Mouse (Mus musculus): Measurements from ENCODE around the gene Tk1.
A peak's percentile ranks its signal among the peaks of the same experiment; 100 is the strongest.
"Not testable (repeated sequence)": the region's sequence is repeated elsewhere in the genome, so short reads cannot be mapped to it uniquely, and the experiment has no call there.

The Tk1 gene

DNA sequence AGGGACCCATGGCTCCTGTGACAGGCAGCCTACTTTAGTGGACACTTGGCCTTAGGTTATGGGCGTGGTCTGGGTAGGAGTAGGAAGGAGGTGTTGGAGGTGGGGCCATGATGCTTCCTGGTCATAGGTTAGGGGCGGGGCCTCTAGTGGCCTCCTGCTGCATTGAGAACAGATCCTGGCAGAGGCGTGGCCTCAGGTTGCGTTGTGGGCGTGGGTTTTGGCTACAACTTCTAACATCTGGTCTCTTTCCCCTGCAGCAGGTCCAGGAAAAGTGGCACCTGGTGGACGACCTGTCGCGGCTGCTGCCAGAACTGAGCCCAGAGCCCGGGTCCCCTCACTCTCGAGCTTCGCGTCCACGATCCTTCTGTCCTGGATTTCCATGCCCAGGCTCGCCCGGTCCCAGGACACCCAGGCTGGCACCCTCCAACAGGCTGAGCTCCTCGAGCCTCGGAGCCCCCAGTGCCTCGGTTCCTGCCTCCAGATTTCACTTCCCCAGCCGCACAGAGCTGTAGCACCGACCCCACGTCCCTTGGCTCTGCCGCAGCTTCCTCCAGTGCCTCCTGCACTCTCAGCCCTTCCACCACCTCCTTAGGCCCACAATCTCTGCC is 33.5 kb downstream of the Tk1 start:
- peak in 1 of 2 experiments; percentile 65 for DNase-seq (ENCODE audit: low read depth in 1 of 2, low spot score in 2 of 2)

DNA sequence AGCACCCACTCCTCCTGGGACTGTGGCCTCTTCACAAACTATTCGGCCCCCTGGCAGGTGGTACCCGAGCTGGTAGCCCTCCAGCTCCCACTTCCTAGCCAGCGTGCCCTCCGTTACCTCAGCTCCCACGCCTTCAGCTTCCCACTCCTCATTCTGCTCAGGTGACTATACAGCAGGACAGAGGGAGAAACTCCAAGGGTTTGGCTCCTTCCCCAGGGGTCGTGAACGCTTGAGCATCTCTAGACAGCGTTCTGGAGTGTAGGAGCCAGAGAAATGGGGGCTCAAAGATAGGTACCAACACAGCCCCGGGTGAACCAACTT is 34.5 kb downstream of the Tk1 start:
- DNase-seq (ENCODE audit: low read depth in 1 of 2, low spot score in 2 of 2) = no peak

DNA sequence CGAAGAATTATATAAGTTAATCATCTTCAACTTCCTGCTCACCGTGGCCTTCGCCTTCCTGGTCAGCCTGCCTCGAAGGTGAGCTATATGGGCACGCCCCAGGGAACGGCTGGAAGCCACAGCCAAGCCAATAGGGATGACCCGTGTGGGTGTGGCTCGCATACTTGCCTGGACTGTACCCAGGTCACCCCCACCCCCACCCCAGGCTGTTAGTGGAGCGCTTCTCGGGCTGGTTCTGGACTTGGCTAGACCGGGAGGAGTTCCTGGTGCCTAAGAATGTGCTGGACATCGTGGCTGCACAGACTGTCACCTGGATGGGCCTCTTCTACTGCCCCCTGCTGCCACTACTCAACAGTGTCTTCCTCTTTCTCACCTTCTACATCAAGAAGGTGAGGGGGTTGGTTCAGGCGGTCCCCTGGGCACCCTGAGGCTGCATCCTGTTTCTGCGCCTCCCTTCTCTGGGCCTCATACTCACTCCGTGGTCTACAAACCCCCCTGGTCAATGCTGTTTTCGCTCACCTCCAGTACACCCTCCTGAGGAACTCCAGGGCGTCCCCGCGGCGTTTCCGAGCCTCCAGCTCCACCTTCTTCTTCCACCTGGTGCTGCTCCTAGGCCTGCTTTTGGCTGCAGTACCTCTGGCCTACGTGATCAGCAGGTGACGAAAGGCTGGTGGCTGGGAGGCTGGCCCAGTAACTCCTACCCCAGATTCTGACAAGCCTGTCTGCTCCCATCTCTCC is 35.0 kb downstream of the Tk1 start:
- DNase-seq (ENCODE audit: low read depth in 1 of 2, low spot score in 2 of 2) = no peak

DNA sequence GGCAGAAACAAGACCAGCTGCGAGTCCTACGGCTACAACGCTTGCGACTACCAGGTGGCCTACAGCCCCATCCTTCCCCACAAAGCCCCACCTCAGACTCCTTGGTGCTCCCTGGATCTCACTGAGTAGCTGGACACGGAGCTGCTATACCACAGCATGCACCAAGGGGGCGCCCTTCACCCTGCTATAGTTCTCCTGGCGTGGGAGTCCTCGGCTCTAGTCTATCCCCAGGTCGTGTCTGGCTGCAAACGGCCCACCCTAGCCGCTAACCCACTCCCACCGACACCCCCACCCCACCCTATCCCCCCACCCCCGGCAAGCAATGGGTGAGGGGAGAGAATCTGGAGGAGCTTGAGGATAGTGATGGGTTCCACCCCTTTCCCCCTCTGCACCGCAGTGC is 35.6 kb downstream of the Tk1 start:
- DNase-seq (ENCODE audit: low read depth in 1 of 2, low spot score in 2 of 2) = peak in 1 of 2 experiments; percentile 60

DNA sequence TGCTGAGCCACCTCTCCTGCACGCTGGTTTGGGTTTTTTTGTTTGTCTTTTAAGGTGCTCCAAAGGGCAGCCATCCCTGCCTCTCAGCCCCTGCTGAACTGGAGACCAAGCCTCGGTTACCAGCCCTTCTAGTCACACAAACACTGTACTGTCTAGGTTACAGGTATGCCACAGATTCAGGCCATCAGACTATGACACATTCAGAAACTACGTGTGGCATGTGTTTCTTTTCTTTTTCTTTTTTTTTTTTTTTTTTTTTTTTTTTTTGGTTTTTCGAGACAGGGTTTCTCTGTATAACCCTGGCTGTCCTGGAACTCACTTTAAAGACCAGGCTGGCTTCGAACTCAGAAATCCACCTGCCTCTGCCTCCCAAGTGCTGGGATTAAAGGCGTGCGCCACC is 37.4 kb downstream of the Tk1 start:
- not testable (repeated sequence) for DNase-seq (ENCODE audit: low read depth in 1 of 2, low spot score in 2 of 2)

DNA sequence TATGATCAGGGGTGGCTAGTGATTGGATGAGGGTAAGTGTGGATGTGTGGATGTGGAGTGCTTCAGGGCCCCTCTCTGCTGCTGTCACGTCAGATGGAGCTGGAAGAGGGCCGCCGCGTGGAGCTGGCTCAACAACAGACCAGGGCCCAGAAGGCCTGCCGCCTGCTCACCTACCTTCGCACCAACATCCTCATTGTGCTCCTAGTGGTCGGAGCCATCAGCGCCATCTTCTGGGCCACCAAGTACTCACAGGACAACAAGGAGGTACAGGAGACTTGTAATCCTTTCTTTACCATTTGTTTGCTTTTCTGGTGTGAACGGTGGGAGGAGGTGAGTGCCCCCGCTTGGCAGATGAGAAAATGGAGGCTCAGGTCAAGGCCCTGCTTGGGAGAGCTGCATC is 39.6 kb downstream of the Tk1 start:
- DNase-seq (ENCODE audit: low read depth in 1 of 2, low spot score in 2 of 2) = no peak

DNA sequence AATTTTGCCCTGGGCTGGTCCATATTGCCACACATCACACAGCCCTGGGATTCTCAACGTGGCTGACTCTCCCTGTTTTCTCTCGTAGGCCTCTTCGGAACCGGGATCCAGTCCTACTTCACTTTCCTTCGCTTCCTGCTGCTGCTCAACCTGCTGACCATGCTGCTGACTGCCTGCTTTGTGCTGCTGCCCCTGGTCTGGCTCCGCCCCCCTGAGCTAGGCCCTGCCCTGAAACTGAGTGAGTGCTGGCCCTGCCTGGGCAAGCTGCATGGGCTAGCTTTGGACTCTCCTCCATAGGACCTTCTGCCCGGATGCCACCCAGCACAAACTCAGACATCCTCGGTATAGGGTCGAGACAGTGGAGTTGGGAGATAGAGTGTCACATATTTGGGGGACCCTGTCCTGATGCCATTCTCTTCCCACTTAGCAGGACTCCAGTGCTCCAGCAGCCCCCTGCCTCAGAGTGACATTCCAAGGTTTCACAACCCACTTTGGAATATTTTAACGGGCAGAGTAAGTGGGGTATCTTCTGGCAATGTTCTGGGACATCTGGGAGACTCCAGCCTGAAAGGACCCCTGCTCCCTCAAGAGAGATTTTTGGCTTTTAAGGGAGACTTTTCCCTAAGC is 42.1 kb downstream of the Tk1 start:
- no peak for DNase-seq (ENCODE audit: low read depth in 1 of 2, low spot score in 2 of 2)

DNA sequence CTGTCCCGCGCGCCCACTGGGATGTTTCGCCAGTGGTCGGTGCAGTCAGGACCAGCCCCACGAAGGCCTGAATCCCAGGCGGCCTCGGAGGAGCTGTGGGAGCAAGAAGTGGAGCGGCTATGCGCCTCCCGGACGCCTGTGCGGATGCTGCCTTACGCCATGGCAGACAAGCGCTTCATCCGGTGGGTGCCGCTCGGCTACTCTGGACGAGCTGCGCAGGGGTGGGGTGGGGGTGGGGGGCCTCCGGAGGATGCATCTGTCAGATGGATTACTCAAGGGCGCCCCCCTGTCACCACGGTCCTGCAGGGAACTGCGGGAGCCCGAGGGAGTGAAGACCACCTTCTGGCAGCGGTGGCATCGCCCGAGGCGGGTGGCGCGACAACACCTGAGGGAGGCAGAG is 42.8 kb downstream of the Tk1 start:
- no peak for DNase-seq (ENCODE audit: low read depth in 1 of 2, low spot score in 2 of 2)

DNA sequence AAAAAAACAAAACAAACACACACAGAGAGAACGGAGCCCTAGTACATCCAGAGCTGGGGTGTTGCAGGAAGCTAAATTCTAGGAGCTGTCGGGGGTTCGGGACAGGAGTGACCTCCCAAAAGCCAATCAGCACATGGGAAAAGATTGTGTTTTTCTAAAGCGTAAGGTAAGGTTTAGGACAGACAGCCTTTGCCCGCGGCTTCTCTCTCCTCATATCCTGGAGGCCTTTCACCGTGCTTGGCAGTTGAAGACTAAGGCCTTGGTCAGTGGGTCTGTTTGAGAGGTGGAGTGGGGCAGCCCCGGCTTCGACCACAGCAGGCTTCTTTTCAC is 43.2 kb downstream of the Tk1 start:
- no peak for DNase-seq (ENCODE audit: low read depth in 1 of 2, low spot score in 2 of 2)

DNA sequence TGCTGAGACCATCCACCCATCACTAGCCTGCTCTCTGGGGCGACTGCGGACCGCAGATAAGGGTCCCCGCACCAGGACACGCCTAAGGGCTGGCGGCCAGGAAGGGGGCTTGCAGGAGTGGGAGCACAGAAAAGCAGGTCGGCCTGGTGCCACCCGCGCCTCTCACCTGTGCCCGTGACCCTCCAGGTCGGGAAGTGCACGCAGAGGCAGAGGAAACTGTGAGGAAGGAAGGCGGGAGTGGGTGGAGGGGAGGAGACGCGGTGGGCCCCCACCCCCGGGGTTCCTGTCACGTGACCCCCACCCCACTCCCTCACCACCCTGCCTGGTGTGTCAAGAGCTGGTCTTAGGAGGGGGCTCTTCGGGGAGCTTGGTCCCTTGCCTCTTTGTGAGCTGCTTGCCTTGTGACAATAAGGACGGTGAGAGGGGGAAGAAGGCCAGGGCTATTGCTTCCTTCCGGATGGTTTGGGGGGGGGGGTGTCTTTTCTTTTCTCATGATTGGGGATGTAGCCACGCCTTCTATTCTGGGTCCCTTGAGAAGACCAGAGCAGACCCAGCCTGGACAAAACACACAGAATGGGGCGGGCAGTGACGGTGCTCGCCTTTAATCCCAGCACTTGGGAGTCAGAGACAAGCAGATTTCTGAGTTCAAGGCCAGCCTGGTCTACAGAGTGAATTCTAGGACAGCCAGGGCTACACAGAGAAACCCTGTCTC is 43.7 kb downstream of the Tk1 start, which contains the start of the genes Tmc8 and Tmc6:
Gene Tmc8 (plus strand): TSS at position 84 of the 712 bp plus-strand sequence.
Gene Tmc6 (minus strand): TSS at position 206 of the 712 bp plus-strand sequence.
- DNase-seq (ENCODE audit: low read depth in 1 of 2, low spot score in 2 of 2) = peak in 1 of 2 experiments; percentile 54

DNA sequence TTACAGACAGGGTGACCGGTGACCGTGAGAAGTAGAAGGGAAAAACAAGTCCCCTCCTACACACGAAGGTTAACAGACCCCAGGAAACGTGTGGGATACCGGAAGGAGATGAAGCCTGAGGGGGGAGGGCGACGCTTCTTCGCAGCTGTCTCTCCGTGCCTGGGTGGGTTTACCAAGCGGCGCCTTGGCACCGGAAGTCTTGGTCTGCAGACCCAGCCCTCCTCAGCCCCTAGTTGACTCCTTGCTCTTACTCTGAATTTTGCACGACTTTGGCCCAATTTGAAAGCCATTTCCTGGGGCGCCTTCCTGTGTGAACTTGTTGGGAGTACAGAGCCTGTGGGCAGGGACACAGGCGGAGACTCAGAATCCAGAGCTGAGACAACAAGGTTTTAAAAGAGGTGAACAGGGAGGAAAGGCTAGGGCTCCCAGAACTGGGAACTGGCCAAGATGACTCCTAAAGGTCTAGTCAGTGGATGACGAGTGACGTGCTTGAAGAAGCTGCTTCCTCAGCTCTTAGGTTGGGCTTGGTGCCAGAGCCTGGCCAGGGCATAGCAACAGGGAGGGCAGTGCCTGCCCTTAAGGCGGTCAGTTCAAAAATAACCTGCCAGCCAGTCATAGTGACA is 44.6 kb downstream of the Tk1 start:
- peak in 1 of 2 experiments; percentile 81 for DNase-seq (ENCODE audit: low read depth in 1 of 2, low spot score in 2 of 2)

DNA sequence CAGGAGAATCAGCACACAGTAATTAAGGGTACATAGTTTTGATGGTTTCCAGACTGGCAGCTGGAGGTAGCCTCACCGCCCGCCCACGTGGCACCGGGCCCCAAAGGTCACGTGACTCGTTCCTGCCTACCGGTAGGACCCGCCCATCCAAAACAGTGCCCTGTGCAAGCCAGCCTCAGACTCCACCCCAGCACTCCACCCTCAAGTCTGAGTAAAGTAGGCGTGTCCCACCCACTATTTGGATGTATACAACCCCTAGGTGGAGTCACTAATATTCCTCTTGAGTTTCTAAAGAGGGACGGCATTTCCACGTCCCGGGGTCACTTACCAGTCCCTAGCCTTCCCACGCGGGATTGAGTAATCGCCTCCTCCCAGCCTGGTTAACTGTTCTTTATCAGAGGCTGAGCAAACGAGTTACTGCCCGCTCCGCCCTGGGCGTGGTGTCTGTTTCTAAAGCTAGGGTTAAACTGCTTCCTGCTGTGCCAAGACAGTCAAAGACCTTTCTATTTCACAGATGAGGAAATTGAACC is 45.2 kb downstream of the Tk1 start:
- peak; percentile 93 to 98 for DNase-seq (ENCODE audit: low read depth in 1 of 2, low spot score in 2 of 2)

DNA sequence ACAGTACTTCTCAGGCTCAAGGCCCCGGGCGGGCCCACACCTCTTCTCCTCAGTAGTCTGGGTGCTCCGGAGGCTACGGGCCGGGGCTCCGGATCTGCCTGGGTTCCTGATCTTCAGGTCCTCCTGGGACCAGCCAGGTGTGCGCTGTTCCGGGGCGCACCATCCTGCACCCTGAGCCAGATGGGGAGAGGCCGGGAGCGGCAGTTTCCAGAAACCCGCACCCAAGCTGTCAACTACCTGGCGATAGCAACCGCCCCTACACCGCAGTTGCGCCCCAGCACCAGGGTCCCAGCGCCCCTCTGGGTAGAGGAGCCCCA is 45.7 kb downstream of the Tk1 start:
- no peak for DNase-seq (ENCODE audit: low read depth in 1 of 2, low spot score in 2 of 2)

DNA sequence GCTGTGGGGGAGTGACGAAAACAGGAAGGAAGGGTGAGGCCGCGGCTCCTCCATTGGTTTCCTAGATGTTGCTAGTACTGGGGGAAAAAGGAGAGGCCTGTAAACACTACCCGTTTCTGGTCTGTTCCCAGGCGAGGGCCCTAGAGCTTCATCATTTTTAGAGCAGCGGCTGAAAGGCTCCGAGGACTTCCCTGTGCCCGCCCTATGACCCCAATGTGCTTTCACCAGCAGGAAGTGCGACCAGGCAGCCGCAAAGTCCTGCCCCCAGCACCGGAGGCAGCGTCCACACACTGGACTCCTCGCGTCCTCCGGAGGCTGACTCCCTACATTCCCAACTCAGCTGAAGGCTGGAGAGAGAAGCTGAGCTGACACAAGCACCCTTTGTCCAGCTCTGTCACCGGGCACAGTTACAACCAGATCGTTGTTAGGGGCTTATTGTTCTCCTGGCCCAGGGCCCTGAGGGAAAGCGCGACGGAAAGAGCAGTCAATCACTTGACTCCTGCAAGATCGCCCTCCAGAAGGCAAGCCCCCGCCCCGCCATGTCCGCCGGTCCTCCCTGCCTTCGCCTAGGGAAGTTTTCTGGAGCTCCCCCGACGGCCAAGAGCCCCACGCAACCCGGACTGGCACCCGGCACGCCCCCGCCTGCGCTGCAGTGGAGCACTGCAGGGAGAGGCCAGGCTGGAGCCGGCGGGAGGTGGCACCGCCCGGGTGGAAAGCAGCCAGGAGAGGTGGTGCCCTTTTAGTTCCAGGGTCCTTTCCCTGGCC is 46.3 kb downstream of the Tk1 start:
- DNase-seq (ENCODE audit: low read depth in 1 of 2, low spot score in 2 of 2) = peak; percentile 82 to 83

DNA sequence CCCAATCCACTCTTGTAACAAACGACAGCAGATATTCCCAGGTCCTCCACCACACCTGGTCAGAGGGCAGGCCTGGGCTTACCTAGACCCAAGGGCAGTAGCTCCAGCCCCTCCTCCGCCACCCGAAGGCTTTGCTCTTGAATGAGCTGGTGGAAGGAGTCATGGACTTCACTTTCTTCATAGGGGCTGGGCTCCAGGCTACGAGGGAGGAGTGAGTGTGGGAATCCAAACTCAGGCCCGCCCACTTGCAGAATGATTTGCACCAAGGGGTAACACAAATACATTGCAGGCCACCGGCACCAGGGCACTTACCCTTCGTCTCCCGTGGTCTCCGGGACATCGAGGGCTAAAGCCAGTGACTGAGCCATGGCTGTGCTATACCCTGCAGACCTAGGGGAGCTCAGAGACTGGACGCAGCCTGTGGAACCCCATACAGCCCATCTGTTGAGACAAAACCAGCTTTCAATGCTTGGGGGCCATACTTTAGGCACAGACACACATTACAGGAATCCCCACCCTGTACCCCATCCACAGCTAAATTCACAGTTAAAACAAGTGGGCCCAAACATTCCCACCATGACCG is 47.0 kb downstream of the Tk1 start:
- peak in 1 of 2 experiments; percentile 68 for DNase-seq (ENCODE audit: low read depth in 1 of 2, low spot score in 2 of 2)

DNA sequence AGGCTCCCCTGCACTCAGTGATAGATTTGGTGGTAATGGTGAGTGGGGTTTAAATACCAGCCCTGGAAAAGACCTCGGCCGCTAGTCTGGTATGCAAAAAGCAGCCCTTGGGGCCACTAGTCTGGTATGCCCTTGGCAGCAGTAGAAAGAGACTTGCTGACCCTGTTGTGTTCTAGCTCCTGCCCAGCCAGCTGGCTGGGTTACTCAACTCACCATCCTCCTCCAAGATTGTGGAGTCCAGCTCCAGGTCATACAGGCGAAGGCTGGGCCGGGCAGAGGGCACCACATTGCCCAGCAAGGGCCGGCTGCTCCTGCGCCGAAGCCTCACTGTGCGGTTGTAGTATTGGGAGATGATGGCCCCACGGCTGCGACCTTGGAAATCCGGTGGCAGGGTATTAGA is 47.9 kb downstream of the Tk1 start:
- no peak for DNase-seq (ENCODE audit: low read depth in 1 of 2, low spot score in 2 of 2)

DNA sequence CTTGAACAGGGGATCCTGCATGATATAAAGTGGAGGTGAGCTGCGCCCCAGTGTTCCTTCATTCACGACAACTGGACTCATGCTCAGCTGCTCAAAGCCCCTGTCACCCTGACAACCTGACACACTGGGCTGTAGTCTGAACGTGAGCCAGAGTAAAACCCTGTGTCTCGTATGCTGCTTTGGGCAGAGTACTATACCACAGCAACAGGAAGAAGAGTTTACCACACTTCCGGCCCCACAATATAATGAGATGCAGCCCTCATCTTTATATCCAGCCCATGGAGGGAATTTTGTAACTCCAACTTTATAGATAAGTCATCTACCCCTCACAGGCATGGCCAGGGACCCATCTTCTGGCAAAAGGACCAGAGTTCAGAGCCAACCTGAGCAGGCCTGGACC is 48.8 kb downstream of the Tk1 start:
- no peak for DNase-seq (ENCODE audit: low read depth in 1 of 2, low spot score in 2 of 2)

DNA sequence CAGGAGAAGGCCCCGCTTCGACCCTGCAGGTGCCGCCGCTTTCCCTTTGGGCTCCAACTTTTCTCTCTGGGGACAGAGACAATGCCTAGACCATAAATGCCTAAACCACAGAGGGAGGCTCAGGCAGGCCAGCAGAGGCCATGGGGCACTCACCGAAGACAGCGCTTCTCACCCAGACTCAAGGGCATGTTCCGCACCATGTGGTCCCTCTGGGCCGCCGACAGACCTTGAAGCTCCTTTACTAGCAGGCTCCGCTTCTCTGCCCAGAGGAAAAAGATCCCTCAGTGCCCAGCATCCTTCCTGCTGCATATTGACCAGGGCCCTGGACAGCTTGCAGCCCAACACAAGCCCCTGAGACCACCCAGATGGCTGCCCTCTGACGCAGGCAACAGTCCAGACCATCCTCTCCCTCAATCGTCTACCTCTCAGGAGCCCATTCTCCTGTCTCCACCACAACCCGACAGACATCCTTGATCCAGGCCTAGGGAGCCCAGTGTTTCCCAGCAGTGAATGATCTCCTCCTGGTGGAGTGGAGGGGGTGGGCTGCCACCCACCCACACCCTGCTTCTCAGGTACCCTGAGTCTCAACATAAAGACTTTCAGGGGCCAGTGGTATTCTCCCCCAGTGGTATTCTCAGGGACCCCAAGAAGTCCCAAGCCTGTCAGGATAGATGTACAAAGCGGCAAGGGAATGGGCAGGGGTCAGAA is 49.7 kb downstream of the Tk1 start:
- no peak for DNase-seq (ENCODE audit: low read depth in 1 of 2, low spot score in 2 of 2)

DNA sequence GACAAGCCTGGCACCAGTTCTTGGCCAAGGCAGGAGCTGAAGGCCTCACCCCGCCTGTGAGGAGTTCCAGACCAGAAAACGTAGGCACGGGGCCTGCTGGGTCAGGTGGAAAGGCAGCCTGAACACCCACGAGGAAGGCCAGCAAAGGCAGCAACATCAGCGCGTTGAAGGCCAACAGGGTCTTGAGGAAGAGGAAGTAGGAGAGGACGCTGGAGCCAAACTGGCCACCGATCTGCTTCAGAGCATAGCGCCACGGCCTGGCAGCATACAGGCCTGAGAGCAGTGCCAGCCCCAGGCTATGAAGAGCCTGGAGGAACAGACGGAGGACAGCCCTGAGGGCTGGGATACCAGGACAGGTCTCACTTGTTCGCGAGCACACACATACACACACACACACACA is 50.4 kb downstream of the Tk1 start:
- no peak for DNase-seq (ENCODE audit: low read depth in 1 of 2, low spot score in 2 of 2)

DNA sequence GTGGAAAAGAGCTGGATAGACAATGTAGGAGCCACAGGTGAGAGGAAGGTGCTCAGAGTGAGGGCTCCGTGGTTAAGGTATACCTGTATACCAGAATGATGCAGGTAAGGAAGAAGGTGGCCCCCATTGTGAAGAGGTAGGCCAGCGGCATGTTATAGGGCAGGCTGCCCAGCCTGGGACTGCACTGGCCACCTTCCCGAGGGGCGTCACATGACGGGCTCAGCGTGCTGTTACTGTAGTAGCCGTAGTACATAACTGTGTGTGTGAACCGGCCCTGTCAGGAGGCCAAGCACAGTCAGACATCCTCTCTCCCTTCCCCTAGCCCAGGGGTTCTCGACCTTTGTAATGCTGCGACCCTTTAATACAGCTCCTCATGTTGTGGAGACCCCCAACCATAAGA is 51.0 kb downstream of the Tk1 start:
- DNase-seq (ENCODE audit: low read depth in 1 of 2, low spot score in 2 of 2) = no peak
